Mouse (Mus musculus) midbrain, embryonic 14.5 days (tissue): ENCODE measurements around the gene Vav3. TPM values are rescaled to one million over a fixed set of nuclear protein-coding genes. Genes with fewer than 3 reads are reported as not detected.
A peak's percentile ranks its signal among the peaks of the same experiment; 100 is the strongest.

ENCODE experiments used
- ATAC-seq: fragments of 200-750 bp; cut with Nextera tagmentation; 2 replicates; pipeline ENCODE4 v1.8.0; 2017; ENCODE audit warnings: moderate number of reproducible peaks, moderate library complexity; ENCODE audit not compliant: low FRiP score, low TSS enrichment
- DNase-seq: peaks from one replicate; pipeline ENCODE4 v3.0.0-alpha.2; 2015
- H3K27ac ChIP-seq: fragments of 300-500 bp; sonication (generic); replicated peaks from 2 replicates; pipeline ENCODE4 v1.5.1; 2014; ENCODE audit warnings: mild to moderate bottlenecking, low read depth, low read length, moderate library complexity
- H3K27me3 ChIP-seq: fragments of 300-500 bp; sonication (generic); 2 replicates; pipeline ENCODE4 v1.6.1; 2014; ENCODE audit warnings: low read length, control low read depth, mixed read lengths; ENCODE audit not compliant: control insufficient read depth, insufficient read depth
- H3K36me3 ChIP-seq: fragments of 300-500 bp; sonication (generic); 2 replicates; pipeline ENCODE4 v1.6.1; 2014; ENCODE audit warnings: low read length, control low read depth; ENCODE audit not compliant: control insufficient read depth, insufficient read depth
- H3K4me1 ChIP-seq: fragments of 300-500 bp; sonication (generic); 2 replicates; pipeline ENCODE4 v1.6.1; 2014; ENCODE audit warnings: mild to moderate bottlenecking, antibody characterized with exemption, low read length, control low read depth; ENCODE audit not compliant: control insufficient read depth, insufficient read depth
- H3K4me2 ChIP-seq: fragments of 300-500 bp; sonication (generic); 2 replicates; pipeline ENCODE4 v1.6.1; 2014; ENCODE audit warnings: mild to moderate bottlenecking, low read length, moderate library complexity
- H3K4me3 ChIP-seq: fragments of 300-500 bp; sonication (generic); replicated peaks from 2 replicates; pipeline ENCODE4 v1.5.1; 2014; ENCODE audit warnings: low read depth, low read length
- H3K9ac ChIP-seq: fragments of 300-500 bp; sonication (generic); replicated peaks from 2 replicates; pipeline ENCODE4 v1.6.1; 2014; ENCODE audit warnings: mild to moderate bottlenecking, low read length, moderate library complexity
- H3K9me3 ChIP-seq: fragments of 300-500 bp; sonication (generic); 2 replicates; pipeline ENCODE4 v1.6.1; 2016; ENCODE audit warnings: low read length, control low read depth, mixed read lengths; ENCODE audit not compliant: control insufficient read depth
- WGBS: fragments of 180-500 bp; shearing (Covaris S2); extraction: QIAGEN DNeasy Blood & Tissue Kit; methylation state at CpG from one replicate; pipeline ENCODE4 v1.1.7; 2014; 5-methylcytosine and 5-hydroxymethylcytosine counted together
- polyA plus RNA-seq: library from polyadenylated mRNA; unstranded; fragments of >200 nt; fragmentation: Nextera tagmentation; extraction: Ambion mirVana; gene quantifications from 2 replicates; pipeline ENCODE4 v1.2.1, GENCODE M21; 2014

The Vav3 gene
- polyA plus RNA-seq, 1 experiment from 2014 or later = 37.3 TPM

DNA sequence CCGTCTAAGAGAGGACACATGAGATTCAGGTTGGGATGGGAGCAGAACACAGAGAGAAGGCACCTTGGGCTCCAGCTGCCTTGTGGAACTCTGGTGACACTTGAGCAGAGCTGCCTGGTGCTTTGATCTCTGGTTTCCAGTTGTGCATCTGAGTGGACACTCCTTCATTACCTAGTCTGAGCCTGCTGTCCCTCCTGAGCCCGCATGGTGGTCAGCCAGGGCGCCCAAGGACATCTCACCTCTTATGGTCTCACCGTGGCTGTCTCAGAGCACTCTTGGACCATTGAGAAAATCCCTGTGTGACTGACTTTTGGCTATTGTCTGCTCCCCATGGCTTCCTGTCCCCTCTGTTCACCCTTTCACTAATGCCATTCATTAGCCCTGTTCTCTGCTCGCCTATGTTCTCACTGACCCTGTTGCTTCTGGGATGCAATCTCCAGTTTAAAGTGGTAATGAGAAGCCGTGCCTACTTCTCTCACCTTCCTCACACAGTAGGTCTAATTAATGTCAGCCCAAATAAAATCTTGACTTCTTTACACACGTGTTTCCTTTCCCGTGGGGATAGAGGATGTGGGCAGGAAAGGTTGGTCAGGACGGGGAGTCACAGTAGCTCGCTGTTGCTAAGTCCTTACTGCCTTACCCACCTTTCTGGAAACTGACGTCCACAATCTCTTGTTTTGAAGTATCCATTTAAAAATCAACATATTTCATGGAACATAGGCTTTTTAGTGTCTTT lies 150.3 kb downstream of the Vav3 start:
- Histone ChIP-seq H3K27me3 (no peaks in the 10 kb centered on the region), H3K4me3 (no peak overlapping the region), H3K9me3 (no peaks in the 10 kb centered on the region), H3K4me2 (no peak overlapping the region), H3K36me3 (no peaks in the 10 kb centered on the region), H3K9ac (no peak overlapping the region), H3K27ac (no peak overlapping the region), H3K4me1 (peaks cover 3% of the 10 kb centered on the region; the same call in 1 of the 2 replicates)
- ATAC-seq = no peak
- DNase-seq = no peak
- 55% methylated on average over 11 of the region's 11 CpGs for WGBS

- no peak overlapping the region for H3K9ac ChIP-seq
- no peaks in the 10 kb centered on the region for H3K36me3 ChIP-seq
- DNase-seq (peak; percentile 94), ATAC-seq (peak; percentile 53; the same call in 1 of the 2 replicates)
- WGBS = 6% methylated on average over 2 of the region's 2 CpGs
- H3K4me2 ChIP-seq = no peak overlapping the region
- H3K27me3 ChIP-seq = no peaks in the 10 kb centered on the region
- H3K27ac ChIP-seq = no peak overlapping the region
- H3K9me3 ChIP-seq = no peaks in the 10 kb centered on the region
- no peak overlapping the region for H3K4me3 ChIP-seq
- peaks cover 3% of the 10 kb centered on the region; the same call in 1 of the 2 replicates for H3K4me1 ChIP-seq
Measured at GRCm38 (mm10) chr3:109491568-109491967, 151.1 kb downstream of the Vav3 start.

GRCm38 (mm10) chr3:109496461-109496860 lies 156.0 kb downstream of the Vav3 start:
- WGBS = 27% methylated on average over 5 of the region's 5 CpGs
- Histone ChIP-seq H3K27ac (peak overlapping the region; percentile 32; the same call in 1 of the 2 replicates), H3K4me1 (no peaks in the 10 kb centered on the region), H3K27me3 (no peaks in the 10 kb centered on the region), H3K4me2 (no peak overlapping the region), H3K4me3 (no peak overlapping the region), H3K9me3 (no peaks in the 10 kb centered on the region), H3K9ac (no peak overlapping the region), H3K36me3 (no peaks in the 10 kb centered on the region)
- ATAC-seq = peak; percentile 60; the same call in 1 of the 2 replicates
- DNase-seq = peak; percentile 62

- Histone ChIP-seq H3K27me3 (no peaks in the 10 kb centered on the region), H3K9ac (no peak overlapping the region), H3K4me3 (no peak overlapping the region), H3K36me3 (no peaks in the 10 kb centered on the region), H3K9me3 (no peaks in the 10 kb centered on the region), H3K4me2 (no peak overlapping the region), H3K27ac (no peak overlapping the region), H3K4me1 (no peaks in the 10 kb centered on the region)
- ATAC-seq = no peak
- WGBS = 75% methylated on average over 4 of the region's 4 CpGs
- peak; percentile 55 for DNase-seq
Measured at GRCm38 (mm10) chr3:109497074-109497473, 156.6 kb downstream of the Vav3 start.

DNA sequence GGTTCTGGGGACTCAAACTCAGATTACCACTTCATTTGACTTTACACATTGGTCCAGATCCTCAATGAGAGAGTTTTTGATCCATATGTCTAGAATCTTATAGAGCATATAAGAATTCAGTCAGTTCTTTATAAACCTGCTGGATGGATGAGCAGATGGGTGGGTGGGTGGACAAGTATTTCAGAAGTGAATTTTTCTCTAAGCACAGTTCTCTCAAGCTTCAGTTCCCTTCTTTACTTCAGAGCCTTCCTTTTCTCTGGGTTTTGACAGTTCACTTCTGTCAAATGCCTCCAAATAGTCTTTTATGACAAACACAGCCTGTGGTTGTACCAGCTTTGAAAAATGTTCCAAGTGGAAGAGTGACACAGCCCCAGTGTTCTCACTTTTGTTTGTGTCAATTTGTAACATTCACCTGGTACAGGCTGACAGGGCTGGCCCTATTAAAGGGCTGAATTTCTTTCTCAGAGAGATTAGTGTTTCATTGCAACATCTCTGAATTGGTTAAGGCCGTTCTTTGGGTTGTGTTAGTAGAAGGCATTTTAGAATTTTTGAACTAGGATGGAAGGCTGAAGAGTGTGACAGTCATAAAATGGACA lies 159.5 kb downstream of the Vav3 start:
- no peaks in the 10 kb centered on the region for H3K4me1 ChIP-seq
- no peaks in the 10 kb centered on the region for H3K9me3 ChIP-seq
- ATAC-seq (no peak), DNase-seq (no peak)
- H3K9ac ChIP-seq = no peak overlapping the region
- H3K27ac ChIP-seq = no peak overlapping the region
- no peak overlapping the region for H3K4me3 ChIP-seq
- no peaks in the 10 kb centered on the region for H3K27me3 ChIP-seq
- no peak overlapping the region for H3K4me2 ChIP-seq
- no peaks in the 10 kb centered on the region for H3K36me3 ChIP-seq
- WGBS = 87% methylated on average over 1 of the region's 1 CpGs

DNA sequence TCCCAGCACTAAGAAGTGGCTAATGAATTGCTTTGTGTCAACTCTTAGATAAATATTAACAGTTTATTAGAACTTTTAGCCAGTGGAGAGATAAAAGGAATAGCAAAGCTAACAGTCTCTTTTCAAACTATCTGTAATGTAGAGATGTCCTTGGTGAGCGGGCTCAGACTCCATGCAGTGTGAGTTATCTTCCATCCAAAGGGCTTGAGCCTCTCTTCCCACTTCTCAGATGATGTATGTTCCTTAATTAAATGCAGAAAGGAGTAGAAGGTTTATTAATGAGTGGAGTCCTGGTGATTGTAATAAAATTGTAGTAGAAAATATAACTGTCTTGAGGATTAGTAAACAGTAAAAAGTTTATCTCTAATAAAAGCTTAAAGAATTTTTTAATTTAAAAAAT lies 169.3 kb downstream of the Vav3 start:
- ATAC-seq (no peak), DNase-seq (no peak)
- no peak overlapping the region for H3K27ac ChIP-seq
- no peaks in the 10 kb centered on the region for H3K4me1 ChIP-seq
- no peaks in the 10 kb centered on the region for H3K9me3 ChIP-seq
- 78% methylated on average over 1 of the region's 1 CpGs for WGBS
- H3K9ac ChIP-seq = no peak overlapping the region
- no peaks in the 10 kb centered on the region for H3K27me3 ChIP-seq
- H3K4me3 ChIP-seq = no peak overlapping the region
- no peak overlapping the region for H3K4me2 ChIP-seq
- no peaks in the 10 kb centered on the region for H3K36me3 ChIP-seq

DNA sequence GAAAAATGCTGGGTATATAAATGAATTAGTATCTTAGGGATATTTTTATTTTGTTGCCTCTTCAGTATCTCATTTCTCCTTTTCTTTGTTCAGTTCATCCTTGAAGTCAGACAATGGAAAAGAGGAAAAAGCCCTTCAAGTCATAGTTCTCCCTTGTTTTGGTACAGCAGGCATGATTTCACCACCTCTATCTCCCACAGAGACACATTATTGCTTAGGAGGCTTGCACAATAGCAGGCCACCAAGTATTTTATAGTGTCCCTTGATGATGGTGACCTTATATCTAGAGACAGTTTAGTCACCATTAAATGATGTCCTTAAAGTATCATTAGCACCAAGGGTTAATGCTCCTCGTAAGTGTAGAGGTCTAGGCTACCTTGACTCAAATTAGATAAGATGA lies 171.4 kb downstream of the Vav3 start:
- Histone ChIP-seq H3K4me1 (no peaks in the 10 kb centered on the region), H3K4me3 (no peak overlapping the region), H3K4me2 (no peak overlapping the region), H3K9ac (no peak overlapping the region), H3K27me3 (no peaks in the 10 kb centered on the region), H3K27ac (no peak overlapping the region), H3K36me3 (no peaks in the 10 kb centered on the region), H3K9me3 (no peaks in the 10 kb centered on the region)
- no peak for ATAC-seq
- DNase-seq = no peak
- 94% methylated on average over 1 of the region's 1 CpGs for WGBS

- Histone ChIP-seq H3K4me1 (no peaks in the 10 kb centered on the region), H3K27me3 (no peaks in the 10 kb centered on the region), H3K9me3 (no peaks in the 10 kb centered on the region), H3K36me3 (no peaks in the 10 kb centered on the region), H3K27ac (no peak overlapping the region), H3K4me2 (no peak overlapping the region), H3K4me3 (no peak overlapping the region), H3K9ac (no peak overlapping the region)
- DNase-seq (no peak), ATAC-seq (no peak)
- 83% methylated on average over 3 of the region's 3 CpGs for WGBS
Measured at GRCm38 (mm10) chr3:109515479-109515878, 175.0 kb downstream of the Vav3 start.

DNA sequence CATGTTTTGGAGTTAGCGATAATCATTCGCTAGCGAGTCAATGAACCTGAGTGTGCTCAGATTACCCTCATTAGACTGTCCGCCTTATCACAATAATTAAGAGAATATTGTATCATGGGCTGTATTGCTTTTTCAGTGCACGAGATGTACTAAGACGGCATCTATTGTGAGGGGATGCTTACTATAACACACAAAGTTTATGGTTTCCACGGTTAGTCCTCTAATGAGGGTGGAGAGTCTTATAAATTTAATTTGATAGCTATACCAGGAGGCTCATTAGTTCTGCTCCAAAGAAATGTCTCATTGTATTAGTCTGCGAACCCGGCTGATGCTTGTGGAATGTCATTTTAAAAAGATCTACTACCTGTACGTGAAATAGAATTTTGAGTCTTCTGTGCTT lies 175.9 kb downstream of the Vav3 start:
- no peak overlapping the region for H3K4me3 ChIP-seq
- 88% methylated on average over 10 of the region's 10 CpGs for WGBS
- ATAC-seq = no peak

More for the DNA sequence above, 175.9 kb downstream of the Vav3 start:
- H3K4me2 ChIP-seq = no peak overlapping the region
- no peak overlapping the region for H3K9ac ChIP-seq
- H3K36me3 ChIP-seq = 0 out of 2 replicates have a peak, but pooled peaks cover 2% of the 10 kb centered on the region
- no peak for DNase-seq
- no peaks in the 10 kb centered on the region for H3K4me1 ChIP-seq
- no peak overlapping the region for H3K27ac ChIP-seq
- no peaks in the 10 kb centered on the region for H3K27me3 ChIP-seq
- H3K9me3 ChIP-seq = no peaks in the 10 kb centered on the region
